Mouse (Mus musculus) 3134 (cell line): ENCODE measurements around the gene Thra.
A peak's percentile ranks its signal among the peaks of the same experiment; 100 is the strongest.

Experiments used
- DNase-seq: peaks from one replicate; pipeline ENCODE4 v3.0.0-alpha.2; 2011; ENCODE audit warnings: low spot score; ENCODE audit not compliant: insufficient read length; ENCODE audit errors: extremely low read depth

The Thra gene

DNA sequence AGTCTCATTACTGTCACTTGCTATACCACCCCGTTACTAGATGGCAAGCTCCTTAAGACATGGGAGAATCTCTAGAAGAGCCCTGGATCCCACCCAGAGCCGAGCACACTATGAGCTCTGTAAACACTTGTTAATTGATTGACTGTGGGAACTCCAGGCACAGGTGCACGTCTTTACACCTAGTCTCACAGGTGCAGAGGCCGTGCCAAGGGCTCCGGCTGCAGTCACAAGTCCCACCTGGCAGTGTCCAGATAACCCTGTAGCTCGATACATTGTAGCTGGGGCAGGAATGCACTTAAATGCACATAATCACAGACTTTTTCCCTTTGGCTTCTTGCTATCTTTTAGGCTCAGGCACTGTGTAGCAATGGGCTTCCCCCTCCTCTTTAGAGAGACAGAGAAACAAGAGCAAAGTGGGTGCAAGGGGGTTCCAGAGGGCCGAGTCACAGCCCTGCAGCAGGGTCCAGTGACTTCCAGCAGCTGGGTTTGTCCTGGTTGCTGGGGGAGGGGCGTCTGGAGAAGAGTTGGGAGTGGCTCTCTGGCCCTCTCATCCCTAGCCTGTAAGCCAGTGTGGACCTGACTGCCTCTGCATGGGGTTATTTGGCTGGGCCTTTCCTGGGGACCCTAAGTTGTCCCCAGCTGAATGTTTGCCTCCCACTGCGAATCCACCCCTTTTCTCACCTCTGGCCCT, 3.4 kb downstream of the Thra start:
- DNase-seq, result no peak

- DNase-seq, result no peak
Measured at GRCm38 (mm10) chr11:98744456-98745019, 4.1 kb downstream of the Thra start.

GRCm38 (mm10) chr11:98745932-98746853, 5.8 kb downstream of the Thra start:
- no peak for DNase-seq

- peak; percentile 57 for DNase-seq
Measured at GRCm38 (mm10) chr11:98746855-98747693, 6.6 kb downstream of the Thra start.

- no peak for DNase-seq
Measured at GRCm38 (mm10) chr11:98747804-98748505, 7.5 kb downstream of the Thra start.

DNA sequence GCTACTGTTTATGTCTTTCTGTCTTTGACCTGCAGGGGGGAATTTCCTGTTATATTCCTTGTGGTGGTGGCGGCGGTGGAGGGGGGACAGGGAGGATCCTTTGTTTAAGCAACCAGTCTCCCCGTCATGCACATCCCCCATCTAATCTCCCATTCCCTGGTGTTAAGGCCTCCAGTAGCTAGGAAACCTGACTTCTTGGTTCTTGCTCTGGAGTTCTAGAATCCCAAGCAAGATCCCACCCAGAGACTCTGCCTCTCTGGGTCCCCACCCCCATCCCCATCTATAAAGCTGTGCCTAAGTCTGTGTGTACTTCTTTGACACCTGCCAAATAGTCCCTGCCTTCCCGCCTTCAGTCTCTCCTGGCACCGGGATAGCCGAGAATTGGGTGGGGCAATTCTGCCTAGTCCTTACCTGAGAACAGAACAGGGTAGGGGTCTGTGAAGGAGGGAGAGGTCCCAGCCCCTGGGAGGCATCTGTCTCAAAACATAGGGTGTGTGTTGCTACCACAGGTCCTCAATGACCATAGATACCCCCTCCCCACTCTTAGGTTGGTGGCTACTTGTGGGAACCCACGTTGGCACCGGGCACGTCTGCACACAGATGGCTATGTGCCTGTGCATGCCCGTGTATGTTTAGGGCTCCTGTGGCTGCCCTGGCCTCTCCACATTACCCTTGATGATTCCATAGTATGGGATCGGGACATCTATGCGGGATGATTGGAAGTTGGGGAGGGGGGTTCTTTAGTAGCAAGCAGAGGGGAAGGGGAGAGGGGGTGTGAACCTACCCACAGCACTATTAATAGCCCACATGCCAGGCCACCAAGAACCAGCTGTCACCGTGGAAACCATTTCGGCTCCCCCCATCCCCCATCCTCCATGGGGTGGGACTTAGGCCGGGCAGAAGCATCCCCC, 8.3 kb downstream of the Thra start:
- DNase-seq, result no peak

DNA sequence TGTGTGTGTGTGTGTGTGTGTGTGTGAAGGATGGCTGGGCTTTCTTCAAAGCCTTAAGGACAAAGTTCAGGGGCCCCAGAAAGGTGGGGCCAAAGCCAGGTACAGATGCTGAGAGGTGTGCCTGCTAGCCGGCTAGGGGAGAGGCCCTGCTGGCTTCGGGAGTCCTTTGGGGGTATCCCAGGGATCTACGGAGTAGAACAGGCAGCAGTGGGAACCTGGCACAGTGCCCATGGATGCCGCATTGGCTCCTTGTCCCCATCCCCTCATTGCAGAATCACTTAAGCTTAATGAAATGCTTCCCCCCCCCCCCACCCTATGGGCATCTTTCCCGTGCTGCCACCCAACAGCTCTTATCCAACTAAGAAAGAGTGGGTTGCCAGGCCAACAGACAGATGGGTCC, 9.3 kb downstream of the Thra start:
- no peak for DNase-seq

DNA sequence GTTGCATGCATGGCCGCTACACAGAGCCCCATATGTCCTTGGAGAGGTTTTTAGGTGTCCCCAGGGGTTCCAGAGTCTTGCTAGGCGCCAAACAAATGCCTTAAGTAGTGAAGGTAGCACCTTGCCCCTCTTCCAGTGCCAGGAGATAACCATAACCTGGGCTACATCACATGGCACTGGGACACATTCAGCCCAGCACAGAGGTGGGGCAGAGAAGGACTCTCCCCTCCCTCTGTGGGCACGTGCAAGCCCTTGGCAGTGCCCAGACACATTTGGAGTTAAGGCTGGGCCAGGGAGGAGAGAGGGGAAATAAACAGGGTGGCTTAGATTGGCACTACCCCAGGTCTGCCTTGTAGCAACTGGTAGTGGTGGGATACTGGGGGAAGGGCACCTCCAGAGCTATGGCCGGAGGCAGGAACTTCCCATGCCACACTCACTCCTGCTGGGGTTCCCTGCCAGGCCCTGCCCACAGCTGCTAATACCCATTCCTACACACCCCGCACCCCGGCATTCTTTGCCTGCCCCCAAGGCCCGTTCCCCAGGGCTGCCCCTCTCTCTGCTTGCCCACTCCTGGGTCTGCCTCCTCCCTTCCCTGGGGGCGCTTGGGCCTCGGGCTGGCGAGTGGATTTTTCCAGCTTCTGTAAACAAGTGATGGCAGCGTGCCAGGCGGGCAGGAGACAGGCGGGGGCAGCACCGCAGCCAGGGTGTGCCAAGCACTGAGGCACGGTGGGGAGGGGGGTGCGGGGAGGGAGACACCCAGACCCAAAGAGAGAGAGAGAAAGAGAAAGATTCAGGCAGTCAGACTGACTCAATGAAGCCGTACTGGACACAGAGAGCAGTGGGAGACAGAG, 10.1 kb downstream of the Thra start:
- DNase-seq, result peak; percentile 83

DNA sequence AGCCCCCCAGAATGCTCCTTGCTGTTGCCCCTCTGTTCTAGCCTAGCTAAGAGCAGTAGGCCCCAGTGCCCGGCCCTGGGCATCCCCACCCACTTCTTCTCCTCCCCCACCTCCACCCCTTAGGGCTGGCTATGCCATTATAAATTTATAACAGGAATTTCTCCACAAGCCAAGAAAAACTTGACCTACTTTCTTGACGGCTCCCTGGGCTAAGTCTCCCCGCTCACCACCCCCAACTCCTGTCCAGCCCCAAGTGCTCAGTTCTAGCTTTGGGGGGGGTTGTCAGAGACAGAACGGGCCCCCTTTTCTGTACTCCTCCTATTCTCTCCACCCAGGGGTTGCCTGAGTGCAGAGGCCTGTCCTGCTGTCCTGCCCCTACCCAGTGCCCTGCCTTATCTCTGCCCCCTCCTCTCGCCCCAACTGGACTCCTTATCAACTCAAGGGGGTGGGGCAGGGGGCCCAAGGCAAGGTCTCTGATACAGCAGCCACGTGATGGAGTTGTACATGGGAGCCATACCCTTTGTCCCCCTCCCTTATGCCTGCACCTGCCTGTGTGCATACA, 10.9 kb downstream of the Thra start:
- no peak for DNase-seq

DNA sequence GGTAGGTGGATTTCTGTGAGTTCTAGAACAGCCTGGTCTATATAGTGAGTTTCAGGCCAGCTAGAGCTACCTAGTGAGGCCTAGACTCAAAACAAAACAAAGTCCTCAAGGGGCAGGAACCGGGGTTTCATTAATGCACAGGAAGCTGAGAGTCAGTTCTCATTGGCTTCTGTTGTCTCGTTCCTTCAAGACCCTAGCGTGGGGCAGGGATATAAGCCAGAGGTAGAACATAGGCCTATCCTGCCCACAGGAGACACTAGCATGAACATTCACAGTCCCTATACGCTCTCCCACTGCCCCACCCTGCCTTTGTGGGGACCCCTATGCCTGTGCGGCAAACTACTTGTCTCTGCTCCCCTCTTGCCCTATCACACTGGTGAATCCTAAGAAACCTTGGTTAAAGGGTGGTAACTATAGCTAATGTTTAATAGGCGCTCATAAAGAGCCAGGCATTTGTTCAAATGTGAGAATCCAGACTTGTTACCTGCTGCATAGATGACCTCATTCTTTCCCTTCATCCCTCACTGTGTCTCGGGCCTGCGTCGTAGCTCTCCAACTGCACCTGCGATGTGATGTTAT, 12.2 kb downstream of the Thra start:
- DNase-seq, result no peak

GRCm38 (mm10) chr11:98753264-98753663, 12.8 kb downstream of the Thra start:
- DNase-seq, result no peak

DNA sequence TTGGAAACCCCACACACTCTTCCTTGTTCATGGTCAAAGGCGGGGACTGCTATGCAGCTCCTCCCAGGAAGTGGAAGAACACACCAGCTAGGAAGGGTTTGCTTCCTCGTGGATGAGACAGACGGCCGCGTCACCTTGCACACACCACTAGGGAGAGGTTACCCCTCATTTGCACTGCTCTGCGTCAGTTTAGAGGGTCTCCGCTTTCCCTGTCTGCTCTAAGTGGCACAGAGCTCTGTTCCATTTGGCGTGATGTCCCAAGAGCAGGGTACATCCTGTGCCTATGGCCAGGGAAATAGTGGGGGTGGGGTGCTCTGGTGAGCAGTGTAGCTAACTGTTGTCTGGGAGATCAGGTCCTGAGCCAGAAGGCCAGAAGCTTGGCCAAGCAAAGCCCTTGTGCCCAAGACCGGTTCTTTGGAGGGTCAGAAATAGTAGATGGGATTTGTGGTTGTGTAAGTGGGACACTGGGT, 13.7 kb downstream of the Thra start:
- no peak for DNase-seq

GRCm38 (mm10) chr11:98754621-98755181, 14.3 kb downstream of the Thra start:
- DNase-seq, result peak; percentile 73

- no peak for DNase-seq
Measured at GRCm38 (mm10) chr11:98755726-98756380, 15.4 kb downstream of the Thra start.

- DNase-seq, result no peak
Measured at GRCm38 (mm10) chr11:98756711-98757110, 16.3 kb downstream of the Thra start.

DNA sequence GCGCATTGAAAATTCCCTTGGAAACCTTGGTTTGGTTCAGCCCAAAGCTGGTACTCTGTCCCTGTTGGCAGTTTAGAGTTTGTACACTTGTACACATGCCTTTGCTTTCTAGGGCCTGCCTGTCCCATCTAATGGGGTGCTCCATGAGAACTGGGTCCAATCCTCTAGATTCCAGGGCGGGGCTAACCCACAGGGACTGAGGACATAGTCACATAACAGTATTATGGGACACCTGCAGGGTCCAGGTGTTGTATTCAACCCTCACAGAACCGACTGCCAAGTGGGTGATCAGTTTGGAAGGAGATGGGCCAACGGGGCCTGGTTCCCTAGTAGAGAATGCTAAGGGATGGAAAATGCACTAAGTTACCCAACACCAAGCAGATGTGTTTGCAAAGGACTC, 21.5 kb downstream of the Thra start:
- DNase-seq, result no peak
